Mouse (Mus musculus) bone marrow, adult 2 months (tissue): Measurements from ENCODE around the gene Kdm2a.

Experiments used
- CTCF ChIP-seq: fragments of 200-500 bp; IDR thresholded peaks from 2 replicates; pipeline ENCODE4 v1.5.1; 2011; ENCODE audit warnings: low read length, control low read depth; ENCODE audit not compliant: control insufficient read depth, insufficient read depth
- POLR2A ChIP-seq: fragments of 200-500 bp; IDR thresholded peaks from 2 replicates; pipeline ENCODE4 v1.6.1; 2011; ENCODE audit warnings: low read depth, mild to moderate bottlenecking, control low read depth, low read length, borderline replicate concordance; ENCODE audit not compliant: control insufficient read depth

DNA sequence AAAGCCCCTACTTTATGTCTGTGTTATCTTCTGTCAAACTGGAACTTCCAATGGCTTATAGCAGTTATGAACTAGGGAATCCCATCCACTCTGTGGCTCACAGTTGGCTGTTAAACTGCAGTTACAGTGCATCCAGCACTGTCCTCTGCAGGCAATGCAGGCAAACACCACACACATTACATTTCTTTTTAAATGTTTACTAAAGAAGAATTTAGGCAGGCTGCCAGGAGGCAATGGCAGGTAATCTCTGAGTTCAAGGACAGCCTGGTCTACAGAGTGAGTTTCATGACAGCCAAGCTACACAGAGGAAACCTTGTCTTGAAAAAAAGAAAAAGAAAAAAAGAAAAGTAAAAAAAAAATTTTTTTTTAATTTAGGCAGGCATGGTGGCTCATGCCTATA, 14.8 kb downstream of the Kdm2a start:
- TF ChIP-seq CTCF (no peak), POLR2A (no peak)
